Mouse (Mus musculus): ENCODE data around the gene Casp1. TPM values are rescaled to one million over a fixed set of nuclear protein-coding genes. Genes with fewer than 3 reads are reported as not detected.

Gene Casp1
- polyA plus RNA-seq, 2 experiments: 1.2 to 2.7 TPM

DNA sequence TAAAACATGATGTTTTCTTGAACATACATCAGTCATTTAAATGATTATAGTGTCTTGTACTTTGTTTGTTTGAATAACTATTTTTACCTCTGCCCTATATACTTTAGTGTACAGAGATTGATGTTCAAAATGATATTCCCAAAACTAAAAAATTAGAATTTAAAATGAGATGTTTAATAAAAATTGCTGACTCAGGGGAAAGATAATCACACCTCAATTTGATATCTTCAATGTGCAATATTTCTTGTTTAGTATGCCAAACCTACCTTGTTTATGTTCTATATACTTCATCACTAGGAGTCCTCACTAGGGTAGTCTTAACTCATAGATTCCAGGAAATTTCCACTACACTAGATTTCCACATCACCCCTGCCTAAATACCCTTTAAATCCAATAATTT lies 11.8 kb downstream of the Casp1 start:
- no peaks in the 10 kb centered on the region for H3K4me1 ChIP-seq (ENCODE audit: control insufficient read depth, insufficient read depth, low read length)
- no peak overlapping the region for H3K27ac ChIP-seq (replicated peaks; ENCODE audit: low read depth, low read length)
- H3K4me3 ChIP-seq (replicated peaks; ENCODE audit: low read length): no peak overlapping the region
- H3K36me3 ChIP-seq (ENCODE audit: control insufficient read depth, insufficient read depth, low read length): no peaks in the 10 kb centered on the region
- no peaks in the 10 kb centered on the region for H3K27me3 ChIP-seq (ENCODE audit: control insufficient read depth, insufficient read depth, low read length)
- no peak overlapping the region for H3K4me2 ChIP-seq (replicated peaks; ENCODE audit: low read depth, low read length, severe bottlenecking)
- no peaks in the 10 kb centered on the region for H3K9me3 ChIP-seq (ENCODE audit: control insufficient read depth, low read length)
- no peak for ATAC-seq (ENCODE audit: low FRiP score, low read depth)
- no peak for TF ChIP-seq POLR2A (IDR thresholded peaks at IDR 0.05; ENCODE audit: borderline replicate concordance, extremely low read depth, insufficient read depth, insufficient read length)
- DNase-seq (ENCODE audit: low spot score): no peak
- H3K9ac ChIP-seq (ENCODE audit: low read depth, low read length, severe bottlenecking): no peak overlapping the region

DNA sequence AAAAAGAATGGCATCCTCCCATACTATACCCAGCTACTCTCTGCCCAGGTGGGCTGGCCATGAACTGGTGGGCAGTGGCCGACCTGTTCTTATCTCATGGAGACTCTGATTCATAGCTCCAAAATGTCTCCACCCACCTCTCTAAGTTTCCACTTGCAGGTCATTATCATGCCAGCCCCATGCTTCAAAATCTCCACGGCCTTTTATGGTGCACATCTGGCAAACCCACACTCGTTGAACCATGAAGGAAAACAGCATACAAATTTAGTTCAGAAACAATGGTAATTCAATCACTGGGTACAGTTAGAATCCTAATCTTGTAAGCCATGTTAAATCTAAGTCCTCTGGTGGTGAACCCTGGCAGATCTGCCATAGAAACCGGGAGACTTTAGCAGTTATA lies 13.1 kb downstream of the Casp1 start:
- no peak overlapping the region for H3K4me2 ChIP-seq (replicated peaks; ENCODE audit: low read depth, low read length, severe bottlenecking)
- 56% methylated on average over 4 of the region's 4 CpGs for WGBS
- no peaks in the 10 kb centered on the region for H3K36me3 ChIP-seq (ENCODE audit: control insufficient read depth, insufficient read depth, low read length)
- no peak for DNase-seq (ENCODE audit: low spot score)
- no peak overlapping the region for H3K4me3 ChIP-seq (replicated peaks; ENCODE audit: low read length)
- no peak overlapping the region for H3K27ac ChIP-seq (replicated peaks; ENCODE audit: low read depth, low read length)
- no peak overlapping the region for H3K9ac ChIP-seq (ENCODE audit: low read depth, low read length, severe bottlenecking)
- TF ChIP-seq POLR2A (IDR thresholded peaks at IDR 0.05; ENCODE audit: borderline replicate concordance, extremely low read depth, insufficient read depth, insufficient read length): no peak
- no peaks in the 10 kb centered on the region for H3K4me1 ChIP-seq (ENCODE audit: control insufficient read depth, insufficient read depth, low read length)
- no peaks in the 10 kb centered on the region for H3K27me3 ChIP-seq (ENCODE audit: control insufficient read depth, insufficient read depth, low read length)
- no peak for ATAC-seq (ENCODE audit: low FRiP score, low read depth)
- no peaks in the 10 kb centered on the region for H3K9me3 ChIP-seq (ENCODE audit: control insufficient read depth, low read length)

- 73% methylated on average over 3 of the region's 3 CpGs for WGBS
- DNase-seq (ENCODE audit: low spot score) (no peak), ATAC-seq (ENCODE audit: low FRiP score, low read depth) (no peak)
- no peaks in the 10 kb centered on the region for H3K9me3 ChIP-seq (ENCODE audit: control insufficient read depth, low read length)
- H3K27ac ChIP-seq (replicated peaks; ENCODE audit: low read depth, low read length): no peak overlapping the region
- H3K4me1 ChIP-seq (ENCODE audit: control insufficient read depth, insufficient read depth, low read length): no peaks in the 10 kb centered on the region
- H3K27me3 ChIP-seq (ENCODE audit: control insufficient read depth, insufficient read depth, low read length): no peaks in the 10 kb centered on the region
- H3K9ac ChIP-seq (ENCODE audit: low read depth, low read length, severe bottlenecking): no peak overlapping the region
- H3K36me3 ChIP-seq (ENCODE audit: control insufficient read depth, insufficient read depth, low read length): no peaks in the 10 kb centered on the region
- no peak overlapping the region for H3K4me3 ChIP-seq (replicated peaks; ENCODE audit: low read length)
- no peak for TF ChIP-seq POLR2A (IDR thresholded peaks at IDR 0.05; ENCODE audit: borderline replicate concordance, extremely low read depth, insufficient read depth, insufficient read length)
- H3K4me2 ChIP-seq (replicated peaks; ENCODE audit: low read depth, low read length, severe bottlenecking): no peak overlapping the region
These were observed 29.9 kb downstream of the Casp1 start for GRCm38 (mm10) chr9:5328204-5328603.

GRCm38 (mm10) chr9:5332441-5332840 lies 34.1 kb downstream of the Casp1 start:
- Histone ChIP-seq H3K9ac (ENCODE audit: low read depth, low read length, severe bottlenecking) (no peak overlapping the region), H3K9me3 (ENCODE audit: control insufficient read depth, low read length) (no peaks in the 10 kb centered on the region), H3K27ac (replicated peaks; ENCODE audit: low read depth, low read length) (no peak overlapping the region), H3K36me3 (ENCODE audit: control insufficient read depth, insufficient read depth, low read length) (no peaks in the 10 kb centered on the region), H3K4me1 (ENCODE audit: control insufficient read depth, insufficient read depth, low read length) (no peaks in the 10 kb centered on the region), H3K4me2 (replicated peaks; ENCODE audit: low read depth, low read length, severe bottlenecking) (no peak overlapping the region), H3K27me3 (ENCODE audit: control insufficient read depth, insufficient read depth, low read length) (no peaks in the 10 kb centered on the region), H3K4me3 (replicated peaks; ENCODE audit: low read length) (no peak overlapping the region)
- DNase-seq (ENCODE audit: low spot score): no peak
- no peak for ATAC-seq (ENCODE audit: low FRiP score, low read depth)
- no peak for TF ChIP-seq POLR2A (IDR thresholded peaks at IDR 0.05; ENCODE audit: borderline replicate concordance, extremely low read depth, insufficient read depth, insufficient read length)

GRCm38 (mm10) chr9:5333422-5333821 lies 35.1 kb downstream of the Casp1 start:
- H3K9me3 ChIP-seq (ENCODE audit: control insufficient read depth, low read length): no peaks in the 10 kb centered on the region
- H3K4me3 ChIP-seq (replicated peaks; ENCODE audit: low read length): no peak overlapping the region
- no peaks in the 10 kb centered on the region for H3K36me3 ChIP-seq (ENCODE audit: control insufficient read depth, insufficient read depth, low read length)
- no peak for TF ChIP-seq POLR2A (IDR thresholded peaks at IDR 0.05; ENCODE audit: borderline replicate concordance, extremely low read depth, insufficient read depth, insufficient read length)
- H3K27me3 ChIP-seq (ENCODE audit: control insufficient read depth, insufficient read depth, low read length): no peaks in the 10 kb centered on the region
- H3K4me2 ChIP-seq (replicated peaks; ENCODE audit: low read depth, low read length, severe bottlenecking): no peak overlapping the region
- no peak overlapping the region for H3K9ac ChIP-seq (ENCODE audit: low read depth, low read length, severe bottlenecking)
- DNase-seq (ENCODE audit: low spot score) (no peak), ATAC-seq (ENCODE audit: low FRiP score, low read depth) (no peak)
- no peaks in the 10 kb centered on the region for H3K4me1 ChIP-seq (ENCODE audit: control insufficient read depth, insufficient read depth, low read length)
- H3K27ac ChIP-seq (replicated peaks; ENCODE audit: low read depth, low read length): no peak overlapping the region
- WGBS: 88% methylated on average over 1 of the region's 1 CpGs

GRCm38 (mm10) chr9:5343092-5343491 lies 44.8 kb downstream of the Casp1 start:
- 73% methylated on average over 1 of the region's 1 CpGs for WGBS
- Histone ChIP-seq H3K9ac (ENCODE audit: low read depth, low read length, severe bottlenecking) (no peak overlapping the region), H3K4me3 (replicated peaks; ENCODE audit: low read length) (no peak overlapping the region), H3K27ac (replicated peaks; ENCODE audit: low read depth, low read length) (no peak overlapping the region), H3K4me2 (replicated peaks; ENCODE audit: low read depth, low read length, severe bottlenecking) (no peak overlapping the region), H3K36me3 (ENCODE audit: control insufficient read depth, insufficient read depth, low read length) (no peaks in the 10 kb centered on the region), H3K27me3 (ENCODE audit: control insufficient read depth, insufficient read depth, low read length) (no peaks in the 10 kb centered on the region), H3K9me3 (ENCODE audit: control insufficient read depth, low read length) (no peaks in the 10 kb centered on the region), H3K4me1 (ENCODE audit: control insufficient read depth, insufficient read depth, low read length) (no peaks in the 10 kb centered on the region)
- ATAC-seq (ENCODE audit: low FRiP score, low read depth) (no peak), DNase-seq (ENCODE audit: low spot score) (no peak)
- no peak for TF ChIP-seq POLR2A (IDR thresholded peaks at IDR 0.05; ENCODE audit: borderline replicate concordance, extremely low read depth, insufficient read depth, insufficient read length)

Measured in limb, embryonic 14.5 days (tissue).